Mouse (Mus musculus) MEL (cell line): ENCODE measurements at regions not wholly inside any gene's neighbourhood (a gene's known extent, or its start where the extent isn't known, plus 50 kb on each side); places are given as distances from the start of the nearest gene placed in this dataset.

ENCODE experiments used
- DNase-seq: peaks from one replicate; pipeline ENCODE4 v3.0.0; 2011; ENCODE audit warnings: low read depth, low spot score
- H3K27ac ChIP-seq: 2 replicates; pipeline ENCODE4 v1.5.1; 2012; ENCODE audit warnings: low read depth, mild to moderate bottlenecking, control low read depth, low read length, moderate library complexity; ENCODE audit not compliant: control insufficient read depth
- H3K27me3 ChIP-seq, 2 experiments: fragments of 150-350 bp in 1 of 2; sonication (generic) in 1 of 2; 2 replicates each; pipeline ENCODE4 v1.6.1; 2012; ENCODE audit warnings: low read length in 2 of 2, mild to moderate bottlenecking in 2 of 2, improper control_type of control experiment in 1 of 2, moderate library complexity in 1 of 2; ENCODE audit not compliant: insufficient read depth in 2 of 2, control insufficient read depth in 1 of 2
- H3K36me3 ChIP-seq, 2 experiments: 2 replicates each; pipeline ENCODE4 v1.6.1; 2012 to 2014; ENCODE audit warnings: low read length in 2 of 2, improper control_type of control experiment in 1 of 2, inconsistent platforms in 1 of 2, mild to moderate bottlenecking in 1 of 2; ENCODE audit not compliant: insufficient read depth in 2 of 2, control insufficient read depth in 1 of 2
- H3K4me1 ChIP-seq, 2 experiments: fragments of 150-350 bp in 1 of 2; sonication (generic) in 1 of 2; 2 replicates each; pipeline ENCODE4 v1.6.1; 2012; ENCODE audit warnings: low read length in 2 of 2, improper control_type of control experiment in 1 of 2, mild to moderate bottlenecking in 1 of 2; ENCODE audit not compliant: insufficient read depth in 2 of 2, control insufficient read depth in 1 of 2
- H3K4me3 ChIP-seq, 2 experiments: fragments of 150-350 bp in 1 of 2; sonication (generic) in 1 of 2; 2 replicates each; pipeline ENCODE4 v1.5.1; 2012; ENCODE audit warnings: low read depth in 2 of 2, low read length in 2 of 2, mild to moderate bottlenecking in 2 of 2, moderate library complexity in 2 of 2, control low read depth in 1 of 2, improper control_type of control experiment in 1 of 2; ENCODE audit not compliant: control insufficient read depth in 1 of 2, insufficient read depth in 1 of 2
- H3K79me2 ChIP-seq: 2 replicates; pipeline ENCODE4 v1.6.1; 2012; ENCODE audit warnings: mild to moderate bottlenecking, low read length, moderate library complexity; ENCODE audit not compliant: control insufficient read depth, poor library complexity, insufficient read depth
- H3K9ac ChIP-seq: 2 replicates; pipeline ENCODE4 v1.6.1; 2012; ENCODE audit warnings: low read depth, mild to moderate bottlenecking, control low read depth, low read length, moderate library complexity; ENCODE audit not compliant: control insufficient read depth, poor library complexity, severe bottlenecking
- H3K9me3 ChIP-seq: fragments of 150-350 bp; sonication (generic); replicated peaks from 2 replicates; pipeline ENCODE4 v1.6.1; 2012; ENCODE audit warnings: mild to moderate bottlenecking, low read length, improper control_type of control experiment, moderate library complexity; ENCODE audit not compliant: insufficient read depth
- CHD1 ChIP-seq: IDR thresholded peaks from 2 replicates; pipeline ENCODE4 v1.6.1; 2012; ENCODE audit warnings: low read depth, mild to moderate bottlenecking, inconsistent platforms, low read length, improper control_type of control experiment
- CHD2 ChIP-seq: IDR thresholded peaks from 2 replicates; pipeline ENCODE4 v1.6.1; 2011; ENCODE audit warnings: low read length, improper control_type of control experiment
- CTCF ChIP-seq, 3 experiments: IDR thresholded peaks in 2 of 3; conservative IDR thresholded peaks in 1 of 3; 2 replicates each; pipeline ENCODE4 v1.5.1; 2011 to 2012; ENCODE audit warnings: low read length in 3 of 3, low read depth in 2 of 3, mild to moderate bottlenecking in 2 of 3, improper control_type of control experiment in 1 of 3, inconsistent platforms in 1 of 3, mixed read lengths in 1 of 3, moderate library complexity in 1 of 3; ENCODE audit not compliant: control insufficient read depth in 1 of 3, insufficient read depth in 1 of 3, poor library complexity in 1 of 3, severe bottlenecking in 1 of 3
- ELF1 ChIP-seq: IDR thresholded peaks from 2 replicates; pipeline ENCODE4 v1.6.1; 2014; ENCODE audit warnings: low read depth, mild to moderate bottlenecking, inconsistent platforms, low read length, improper control_type of control experiment, moderate library complexity
- GABPA ChIP-seq: IDR thresholded peaks from 2 replicates; pipeline ENCODE4 v1.6.1; 2012; ENCODE audit warnings: low read depth, mild to moderate bottlenecking, inconsistent platforms, low read length, improper control_type of control experiment, moderate library complexity
- GATA1 ChIP-seq: IDR thresholded peaks from 2 replicates; pipeline ENCODE4 v1.6.1; 2011; ENCODE audit warnings: low read depth, low read length, improper control_type of control experiment
- HCFC1 ChIP-seq: IDR thresholded peaks from 2 replicates; pipeline ENCODE4 v1.6.1; 2012; ENCODE audit warnings: low read depth, mild to moderate bottlenecking, inconsistent platforms, low read length, improper control_type of control experiment, moderate library complexity
- JUND ChIP-seq: IDR thresholded peaks from 2 replicates; pipeline ENCODE4 v1.6.1; 2011; ENCODE audit warnings: low read depth, mild to moderate bottlenecking, improper control_type of control experiment, low read length
- KAT2A ChIP-seq: conservative IDR thresholded peaks from 2 replicates; pipeline ENCODE4 v1.6.1; 2012; ENCODE audit warnings: low read depth, low read length, improper control_type of control experiment, inconsistent platforms
- MAFK ChIP-seq: IDR thresholded peaks from 2 replicates; pipeline ENCODE4 v1.6.1; 2011; ENCODE audit warnings: low read depth, mild to moderate bottlenecking, low read length, improper control_type of control experiment, borderline replicate concordance
- MAZ ChIP-seq: IDR thresholded peaks from 2 replicates; pipeline ENCODE4 v1.6.1; 2012; ENCODE audit warnings: low read depth, mild to moderate bottlenecking, inconsistent platforms, low read length, improper control_type of control experiment
- MEF2A ChIP-seq: IDR thresholded peaks from 2 replicates; pipeline ENCODE4 v1.6.1; 2014; ENCODE audit warnings: low read depth, mild to moderate bottlenecking, inconsistent platforms, low read length, improper control_type of control experiment; ENCODE audit not compliant: poor library complexity, insufficient replicate concordance, severe bottlenecking; ENCODE audit errors: extremely low read depth
- MXI1 ChIP-seq: IDR thresholded peaks from 2 replicates; pipeline ENCODE4 v1.6.1; 2011; ENCODE audit warnings: mild to moderate bottlenecking, low read depth, low read length, improper control_type of control experiment
- MYC ChIP-seq: IDR thresholded peaks from 2 replicates; pipeline ENCODE4 v1.6.1; 2011; ENCODE audit warnings: low read depth, mild to moderate bottlenecking, low read length, improper control_type of control experiment, moderate library complexity
- NELFE ChIP-seq: IDR thresholded peaks from 2 replicates; pipeline ENCODE4 v1.6.1; 2011; ENCODE audit warnings: low read depth, low read length, improper control_type of control experiment
- NRF1 ChIP-seq: IDR thresholded peaks from 2 replicates; pipeline ENCODE4 v1.6.1; 2014; ENCODE audit warnings: low read depth, mild to moderate bottlenecking, inconsistent platforms, low read length, improper control_type of control experiment, moderate library complexity; ENCODE audit not compliant: poor library complexity, insufficient read depth, severe bottlenecking
- POLR2A ChIP-seq, 2 experiments: IDR thresholded peaks; 2 replicates each; pipeline ENCODE4 v1.6.1; 2011 to 2012; ENCODE audit warnings: low read length in 2 of 2, mild to moderate bottlenecking in 2 of 2, control low read depth in 1 of 2, improper control_type of control experiment in 1 of 2, low read depth in 1 of 2, moderate library complexity in 1 of 2; ENCODE audit not compliant: control insufficient read depth in 1 of 2, insufficient read depth in 1 of 2, poor library complexity in 1 of 2
- RAD21 ChIP-seq: IDR thresholded peaks from 2 replicates; pipeline ENCODE4 v1.6.1; 2011; ENCODE audit warnings: mild to moderate bottlenecking, low read depth, low read length, improper control_type of control experiment
- SIN3A ChIP-seq: IDR thresholded peaks from 2 replicates; pipeline ENCODE4 v1.6.1; 2012; ENCODE audit warnings: low read length, improper control_type of control experiment, inconsistent platforms
- SMC3 ChIP-seq: IDR thresholded peaks from 2 replicates; pipeline ENCODE4 v1.6.1; 2011; ENCODE audit warnings: low read depth, low read length, improper control_type of control experiment
- TAL1 ChIP-seq: IDR thresholded peaks from 2 replicates; pipeline ENCODE4 v1.6.1; 2012; ENCODE audit warnings: mild to moderate bottlenecking, inconsistent platforms, low read length, moderate library complexity, mixed read lengths
- TCF12 ChIP-seq: IDR thresholded peaks from 2 replicates; pipeline ENCODE4 v1.6.1; 2014; ENCODE audit warnings: low read depth, mild to moderate bottlenecking, inconsistent platforms, low read length, improper control_type of control experiment, moderate library complexity
- USF2 ChIP-seq, 2 experiments: IDR thresholded peaks; 2 replicates each; pipeline ENCODE4 v1.6.1; 2011 to 2012; ENCODE audit warnings: improper control_type of control experiment in 2 of 2, low read length in 2 of 2, borderline replicate concordance in 1 of 2, inconsistent platforms in 1 of 2, low read depth in 1 of 2, mild to moderate bottlenecking in 1 of 2; ENCODE audit not compliant: insufficient read depth in 1 of 2
- ZC3H11A ChIP-seq: IDR thresholded peaks from 2 replicates; pipeline ENCODE4 v1.6.1; 2012; ENCODE audit warnings: low read depth, mild to moderate bottlenecking, inconsistent platforms, low read length, improper control_type of control experiment
- ZKSCAN1 ChIP-seq: IDR thresholded peaks from 2 replicates; pipeline ENCODE4 v1.6.1; 2012; ENCODE audit warnings: low read depth, mild to moderate bottlenecking, inconsistent platforms, low read length, improper control_type of control experiment, moderate library complexity
- ZMIZ1 ChIP-seq: IDR thresholded peaks from 2 replicates; pipeline ENCODE4 v1.6.1; 2012; ENCODE audit warnings: low read depth, mild to moderate bottlenecking, inconsistent platforms, low read length, improper control_type of control experiment, moderate library complexity
- ZNF384 ChIP-seq: IDR thresholded peaks from 2 replicates; pipeline ENCODE4 v1.6.1; 2012; ENCODE audit warnings: low read depth, mild to moderate bottlenecking, inconsistent platforms, low read length, improper control_type of control experiment

GRCm38 (mm10) chr13:48042572-48042971, 218.5 kb upstream of the Id4 start:
- no peak for DNase-seq
- H3K9ac ChIP-seq = no peak overlapping the region
- H3K27me3 ChIP-seq = no peaks in the 10 kb centered on the region
- no peaks in the 10 kb centered on the region for H3K79me2 ChIP-seq
- TF ChIP-seq TAL1 (no peak), SIN3A (no peak), MXI1 (no peak), CHD2 (no peak), RAD21 (no peak), ZC3H11A (no peak), GATA1 (no peak), POLR2A (IDR thresholded peaks at IDR 0.05; ENCODE audit: control insufficient read depth in 1 of 2, insufficient read depth in 1 of 2, low read depth in 1 of 2, low read length in 2 of 2, poor library complexity in 1 of 2) (no peak), HCFC1 (no peak), ELF1 (no peak), NELFE (no peak), SMC3 (no peak), MEF2A (no peak), ZMIZ1 (no peak)
- H3K4me1 ChIP-seq = no peaks in the 10 kb centered on the region
- H3K4me3 ChIP-seq = no peak overlapping the region
- no peak overlapping the region for H3K27ac ChIP-seq
- no peaks in the 10 kb centered on the region for H3K9me3 ChIP-seq
- H3K36me3 ChIP-seq = no peaks in the 10 kb centered on the region

GRCm38 (mm10) chr13:48046201-48046750, 214.8 kb upstream of the Id4 start:
- Histone ChIP-seq H3K9ac (no peak overlapping the region), H3K4me1 (no peaks in the 10 kb centered on the region), H3K27ac (no peak overlapping the region)

More at GRCm38 (mm10) chr13:48046201-48046750, 214.8 kb upstream of the Id4 start:
- H3K4me3 ChIP-seq = no peak overlapping the region
- TF ChIP-seq KAT2A (no peak), MAFK (no peak), ZKSCAN1 (no peak), TCF12 (no peak), ZNF384 (no peak), MYC (no peak), CTCF (IDR thresholded peaks at IDR 0.05 in 2 of 3, conservative IDR thresholded peaks at IDR 0.05 in 1 of 3; ENCODE audit: control insufficient read depth in 1 of 3, insufficient read depth in 1 of 3, low read depth in 2 of 3, low read length in 3 of 3, poor library complexity in 1 of 3, severe bottlenecking in 1 of 3) (no peak), GABPA (no peak), JUND (no peak), NRF1 (no peak), MAZ (no peak), ZMIZ1 (no peak), USF2 (IDR thresholded peaks at IDR 0.05; ENCODE audit: borderline replicate concordance in 1 of 2, insufficient read depth in 1 of 2, low read depth in 1 of 2, low read length in 2 of 2) (no peak), CHD2 (no peak), MXI1 (no peak), CHD1 (no peak)
- H3K27me3 ChIP-seq = no peaks in the 10 kb centered on the region
- H3K36me3 ChIP-seq = no peaks in the 10 kb centered on the region
- no peaks in the 10 kb centered on the region for H3K79me2 ChIP-seq
- H3K9me3 ChIP-seq = no peaks in the 10 kb centered on the region
- no peak for DNase-seq
